Comparison of ENCODE assay signal across 23 mouse cellular contexts in the genomic region with DNA sequence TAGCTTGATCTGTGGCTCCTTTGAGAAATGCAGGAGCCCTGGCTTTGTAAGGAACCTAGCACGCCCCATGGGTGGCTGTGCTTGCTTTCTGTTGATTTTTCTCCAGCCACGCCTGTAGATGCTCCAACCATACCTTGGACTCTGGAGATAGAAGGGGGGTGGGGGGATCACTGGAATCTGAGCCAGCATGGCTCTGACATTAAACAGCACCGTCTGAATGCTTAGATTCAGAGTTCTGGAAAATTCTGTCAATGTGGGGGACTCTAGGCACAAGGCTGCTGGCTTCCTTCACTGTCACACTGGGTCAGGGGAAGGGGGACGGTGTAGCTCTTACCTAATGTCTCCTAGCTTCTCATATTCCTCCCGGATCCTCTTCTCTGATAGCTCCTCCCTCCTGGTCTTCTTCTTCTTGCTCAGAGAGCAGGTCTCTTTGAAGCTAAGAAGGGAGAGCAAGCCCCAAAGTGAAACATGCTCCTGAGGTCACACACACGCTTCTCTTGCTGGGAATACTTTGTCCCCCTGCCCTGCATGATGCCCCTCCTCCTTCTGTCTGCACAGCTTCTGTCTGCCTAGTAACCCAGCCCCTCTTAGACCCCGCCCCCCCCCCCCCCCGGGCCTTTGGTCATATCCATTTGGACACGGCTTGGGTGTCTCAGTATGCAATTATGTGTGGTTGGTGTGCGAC. TPM values are rescaled to one million over a fixed set of nuclear protein-coding genes. Genes with fewer than 3 reads are reported as not detected.
A peak's percentile ranks its signal among the peaks of the same experiment; 100 is the strongest.
DNase-seq lines count a peak whose midpoint lies in the region; ATAC-seq and TF ChIP-seq lines count a peak whose summit lies in the region.
"Had no signal": no experiment of that assay in that cellular context is flagged by ENCODE, and none has a peak within 500 bp of the region (broad histone marks: within the 10 kb centered on the region; RNA-seq: fewer than 3 reads in every experiment).

No protein-coding gene starts in this region.

- no peaks in the 10 kb centered on the region for H3K9me3 ChIP-seq in heart, embryonic 11.5 days (replicated peaks; ENCODE audit: control insufficient read depth, low read length)
- no peaks in the 10 kb centered on the region for H3K9me3 ChIP-seq in intestine, embryonic 14.5 days (ENCODE audit: control insufficient read depth, low read length)
- no peaks in the 10 kb centered on the region for H3K9me3 ChIP-seq in intestine, postnatal 0 days (ENCODE audit: control insufficient read depth)
- no peaks in the 10 kb centered on the region for H3K9me3 ChIP-seq in embryonic facial prominence, embryonic 11.5 days (replicated peaks; ENCODE audit: control insufficient read depth, low read length)
- no peaks in the 10 kb centered on the region for H3K9me3 ChIP-seq in stomach, embryonic 15.5 days
- no peaks in the 10 kb centered on the region for H3K9me3 ChIP-seq in forebrain, embryonic 11.5 days (ENCODE audit: control insufficient read depth, low read length)
- H3K9me3 ChIP-seq: embryonic facial prominence, embryonic 15.5 days; forebrain, embryonic 10.5 days; forebrain, embryonic 15.5 days; heart, embryonic 15.5 days; hindbrain, embryonic 10.5 days; hindbrain, embryonic 15.5 days had no signal

- DNase-seq in heart, adult 8-10 months (ENCODE audit: low spot score), result no peak
- peak; percentile 60 for DNase-seq in intestine, embryonic 14.5 days (ENCODE audit: low spot score)
- DNase-seq in embryonic facial prominence, embryonic 11.5 days (ENCODE audit: low spot score), result peak; percentile 10
- DNase-seq in forebrain, embryonic 11.5 days (ENCODE audit: low spot score), result no peak
- no peak for DNase-seq in left cerebral cortex, adult 11 months (ENCODE audit: low spot score)
- DNase-seq: adrenal gland, postnatal 10 days; cerebellum, adult 11 months; cerebellum, adult 9-10 months; cerebellum, postnatal 25 days; gastrocnemius, postnatal 10 days; heart, postnatal 14 days; kidney, adult 2 months had no signal

- no peak overlapping the region for H3K9ac ChIP-seq in heart, embryonic 11.5 days (ENCODE audit: low read depth, low read length)
- no peak overlapping the region for H3K9ac ChIP-seq in intestine, embryonic 14.5 days (ENCODE audit: low read length)
- H3K9ac ChIP-seq in intestine, postnatal 0 days (ENCODE audit: low read depth, low read length), result no peak overlapping the region
- no peak overlapping the region for H3K9ac ChIP-seq in embryonic facial prominence, embryonic 11.5 days (replicated peaks; ENCODE audit: low read length)
- no peak overlapping the region for H3K9ac ChIP-seq in stomach, embryonic 15.5 days
- no peak overlapping the region for H3K9ac ChIP-seq in forebrain, embryonic 11.5 days (ENCODE audit: low read length)
- H3K9ac ChIP-seq: embryonic facial prominence, embryonic 15.5 days; forebrain, embryonic 15.5 days; heart, embryonic 15.5 days; hindbrain, embryonic 15.5 days had no signal

- WGBS in heart, embryonic 11.5 days (ENCODE audit: insufficient replicate concordance), result 42% methylated on average over 10 of the region's 10 CpGs
- 36% methylated on average over 9 of the region's 10 CpGs for WGBS in intestine, embryonic 14.5 days
- 34% methylated on average over 10 of the region's 10 CpGs for WGBS in intestine, postnatal 0 days
- 71% methylated on average over 10 of the region's 10 CpGs for WGBS in embryonic facial prominence, embryonic 11.5 days
- 38% methylated on average over 9 of the region's 10 CpGs for whole genome bisulfite sequencing in stomach, embryonic 15.5 days
- 70% methylated on average over 10 of the region's 10 CpGs for WGBS in forebrain, embryonic 11.5 days

- peak overlapping the region; percentile 6; the same call in 1 of the 2 replicates for H3K4me2 ChIP-seq in heart, embryonic 11.5 days
- H3K4me2 ChIP-seq in intestine, embryonic 14.5 days (ENCODE audit: low read length), result no peak overlapping the region
- no peak overlapping the region for H3K4me2 ChIP-seq in intestine, postnatal 0 days (replicated peaks; ENCODE audit: low read depth)
- no peak overlapping the region for H3K4me2 ChIP-seq in embryonic facial prominence, embryonic 11.5 days (ENCODE audit: low read depth, low read length)
- H3K4me2 ChIP-seq in stomach, embryonic 15.5 days, result peak overlapping the region; percentile 1; the same call in 1 of the 2 replicates
- H3K4me2 ChIP-seq in forebrain, embryonic 11.5 days (ENCODE audit: low read depth, low read length, severe bottlenecking), result no peak overlapping the region
- H3K4me2 ChIP-seq: embryonic facial prominence, embryonic 15.5 days; forebrain, embryonic 15.5 days; heart, embryonic 15.5 days; hindbrain, embryonic 15.5 days had no signal

- 0 out of 2 replicates have a peak overlapping the region, but pooled peaks have one; percentile 22 for H3K27ac ChIP-seq in heart, embryonic 11.5 days (ENCODE audit: low read depth, low read length)
- peak overlapping the region; percentile 38; the same call in 1 of the 2 replicates for H3K27ac ChIP-seq in intestine, embryonic 14.5 days (ENCODE audit: low read depth)
- H3K27ac ChIP-seq in intestine, postnatal 0 days (ENCODE audit: low read depth, low read length), result no peak overlapping the region
- H3K27ac ChIP-seq in embryonic facial prominence, embryonic 11.5 days (replicated peaks; ENCODE audit: low read depth, low read length), result no peak overlapping the region
- H3K27ac ChIP-seq in stomach, embryonic 15.5 days, result no peak overlapping the region
- no peak overlapping the region for H3K27ac ChIP-seq in forebrain, embryonic 11.5 days (ENCODE audit: low read depth, low read length)
- H3K27ac ChIP-seq: embryonic facial prominence, embryonic 15.5 days; forebrain, embryonic 10.5 days; forebrain, embryonic 15.5 days; heart, embryonic 15.5 days; hindbrain, embryonic 10.5 days; hindbrain, embryonic 15.5 days had no signal

- H3K4me1 ChIP-seq in heart, embryonic 11.5 days (ENCODE audit: control insufficient read depth, insufficient read depth, low read length), result peaks cover 7% of the 10 kb centered on the region; the same call in 1 of the 2 replicates
- 0 out of 2 replicates have a peak, but pooled peaks cover 4% of the 10 kb centered on the region for H3K4me1 ChIP-seq in intestine, embryonic 14.5 days (replicated peaks; ENCODE audit: control insufficient read depth, insufficient read depth, low read length)
- H3K4me1 ChIP-seq in intestine, postnatal 0 days (replicated peaks; ENCODE audit: control insufficient read depth, insufficient read depth, low read length), result no peaks in the 10 kb centered on the region
- H3K4me1 ChIP-seq in embryonic facial prominence, embryonic 11.5 days (ENCODE audit: control insufficient read depth, insufficient read depth, low read length), result no peaks in the 10 kb centered on the region
- H3K4me1 ChIP-seq in stomach, embryonic 15.5 days, result no peaks in the 10 kb centered on the region
- no peaks in the 10 kb centered on the region for H3K4me1 ChIP-seq in forebrain, embryonic 11.5 days (replicated peaks; ENCODE audit: control insufficient read depth, insufficient read depth, low read length)
- H3K4me1 ChIP-seq: embryonic facial prominence, embryonic 15.5 days; forebrain, embryonic 10.5 days; forebrain, embryonic 15.5 days; hindbrain, embryonic 15.5 days had no signal

- H3K27me3 ChIP-seq in heart, embryonic 11.5 days (ENCODE audit: control insufficient read depth, insufficient read depth, low read length), result no peaks in the 10 kb centered on the region
- H3K27me3 ChIP-seq in intestine, embryonic 14.5 days (replicated peaks; ENCODE audit: control insufficient read depth, insufficient read depth, low read length), result no peaks in the 10 kb centered on the region
- H3K27me3 ChIP-seq in intestine, postnatal 0 days (replicated peaks; ENCODE audit: control insufficient read depth, insufficient read depth, low read length), result no peaks in the 10 kb centered on the region
- no peaks in the 10 kb centered on the region for H3K27me3 ChIP-seq in embryonic facial prominence, embryonic 11.5 days (ENCODE audit: control insufficient read depth, insufficient read depth, low read length)
- H3K27me3 ChIP-seq in stomach, embryonic 15.5 days (replicated peaks), result no peaks in the 10 kb centered on the region
- H3K27me3 ChIP-seq in forebrain, embryonic 11.5 days (ENCODE audit: control insufficient read depth, insufficient read depth, low read length), result no peaks in the 10 kb centered on the region
- H3K27me3 ChIP-seq: embryonic facial prominence, embryonic 15.5 days; forebrain, embryonic 15.5 days; heart, embryonic 15.5 days; hindbrain, embryonic 15.5 days had no signal

- no peaks in the 10 kb centered on the region for H3K36me3 ChIP-seq in heart, embryonic 11.5 days (ENCODE audit: control insufficient read depth, insufficient read depth, low read length)
- no peaks in the 10 kb centered on the region for H3K36me3 ChIP-seq in intestine, embryonic 14.5 days (ENCODE audit: control insufficient read depth, insufficient read depth, low read length)
- H3K36me3 ChIP-seq in intestine, postnatal 0 days (ENCODE audit: control insufficient read depth, insufficient read depth), result no peaks in the 10 kb centered on the region
- H3K36me3 ChIP-seq in embryonic facial prominence, embryonic 11.5 days (replicated peaks; ENCODE audit: control insufficient read depth, insufficient read depth, low read depth, low read length), result no peaks in the 10 kb centered on the region
- no peaks in the 10 kb centered on the region for H3K36me3 ChIP-seq in stomach, embryonic 15.5 days
- H3K36me3 ChIP-seq in forebrain, embryonic 11.5 days (ENCODE audit: control insufficient read depth, insufficient read depth, low read length), result no peaks in the 10 kb centered on the region
- H3K36me3 ChIP-seq: embryonic facial prominence, embryonic 15.5 days; forebrain, embryonic 10.5 days; forebrain, embryonic 15.5 days; heart, embryonic 15.5 days; hindbrain, embryonic 10.5 days; hindbrain, embryonic 15.5 days had no signal

- H3K4me3 ChIP-seq in heart, embryonic 11.5 days (ENCODE audit: low read depth, low read length), result no peak overlapping the region
- no peak overlapping the region for H3K4me3 ChIP-seq in intestine, embryonic 14.5 days (ENCODE audit: low read depth, low read length)
- H3K4me3 ChIP-seq in intestine, postnatal 0 days (ENCODE audit: low read depth, low read length), result no peak overlapping the region
- no peak overlapping the region for H3K4me3 ChIP-seq in embryonic facial prominence, embryonic 11.5 days (ENCODE audit: low read depth, low read length)
- no peak overlapping the region for H3K4me3 ChIP-seq in stomach, embryonic 15.5 days (replicated peaks)
- H3K4me3 ChIP-seq in forebrain, embryonic 11.5 days (ENCODE audit: low read depth, low read length), result no peak overlapping the region
- H3K4me3 ChIP-seq: embryonic facial prominence, embryonic 15.5 days; erythroblast, embryonic 14.5 days; forebrain, embryonic 10.5 days; forebrain, embryonic 15.5 days; heart, embryonic 15.5 days; hindbrain, embryonic 10.5 days; hindbrain, embryonic 15.5 days had no signal

- no peak; the same call in 1 of the 2 replicates for ATAC-seq in heart, embryonic 11.5 days (replicated peaks; ENCODE audit: insufficient number of reproducible peaks, low FRiP score, low TSS enrichment)
- peak; percentile 79 for ATAC-seq in intestine, embryonic 14.5 days (replicated peaks; ENCODE audit: low FRiP score, low TSS enrichment, low read depth)
- ATAC-seq in intestine, postnatal 0 days, result no peak
- ATAC-seq in embryonic facial prominence, embryonic 11.5 days (replicated peaks; ENCODE audit: insufficient number of reproducible peaks, low FRiP score, low TSS enrichment, low read depth), result no peak
- peak; percentile 61; the same call in 1 of the 2 replicates for ATAC-seq in stomach, embryonic 15.5 days (ENCODE audit: insufficient read depth, low FRiP score, low read depth)
- ATAC-seq in forebrain, embryonic 11.5 days (replicated peaks; ENCODE audit: low FRiP score), result no peak
- ATAC-seq: forebrain, embryonic 15.5 days had no signal

- TF ChIP-seq CTCF in intestine, postnatal 0 days (IDR thresholded peaks at IDR 0.05; ENCODE audit: low read depth), result no peak

RNA-seq across cellular contexts. Expression of a gene that starts 29.9 kb away (rescaled TPM):
- 2.4 and 2.7 TPM in 2 replicates for polyA plus RNA-seq in heart, embryonic 11.5 days (2014; fragmentation: Nextera tagmentation; extraction: Ambion mirVana)
- total RNA-seq in heart, adult 8-10 months (2022), result under 1 TPM in 2 of 4 experiments, not detected in 2; 0.14 to 0.37 TPM
- polyA plus RNA-seq in intestine, embryonic 14.5 days (2014; fragmentation: Nextera tagmentation; extraction: Ambion mirVana), result 0.65 and 0.97 TPM in 2 replicates
- polyA plus RNA-seq in intestine, postnatal 0 days (2015; fragmentation: Nextera tagmentation; extraction: Ambion mirVana), result 0.72 and 0.76 TPM in 2 replicates
- polyA plus RNA-seq in embryonic facial prominence, embryonic 11.5 days (2014; fragmentation: Nextera tagmentation; extraction: Ambion mirVana), result 0.25 and 0.36 TPM in 2 replicates
- polyA plus RNA-seq in stomach, embryonic 15.5 days (2015; fragmentation: Nextera tagmentation; extraction: Ambion mirVana), result 0.26 and 0.54 TPM in 2 replicates
- polyA plus RNA-seq in forebrain, embryonic 11.5 days (2014; fragmentation: Nextera tagmentation; extraction: Ambion mirVana), result 0.15 and 0.32 TPM in 2 replicates
- total RNA-seq: MEL had no signal
- polyA plus RNA-seq: erythroblast, embryonic 14.5 days had no signal

RNA-seq across cellular contexts. Expression of a gene that starts 47.9 kb away (rescaled TPM):
- 0.16 and 0.31 TPM in 2 replicates for polyA plus RNA-seq in heart, embryonic 11.5 days (2014; fragmentation: Nextera tagmentation; extraction: Ambion mirVana)
- total RNA-seq in heart, adult 8-10 months (2022), result under 1 TPM; 0.44 to 0.62 (median 0.53) TPM
- 2.1 and 2.2 TPM in 2 replicates for polyA plus RNA-seq in intestine, embryonic 14.5 days (2014; fragmentation: Nextera tagmentation; extraction: Ambion mirVana)
- polyA plus RNA-seq in intestine, postnatal 0 days (2015; fragmentation: Nextera tagmentation; extraction: Ambion mirVana), result 1.5 and 1.9 TPM in 2 replicates
- not detected in 2 replicates for polyA plus RNA-seq in embryonic facial prominence, embryonic 11.5 days (2014; fragmentation: Nextera tagmentation; extraction: Ambion mirVana)
- 1.3 and 2.4 TPM in 2 replicates for polyA plus RNA-seq in stomach, embryonic 15.5 days (2015; fragmentation: Nextera tagmentation; extraction: Ambion mirVana)
- not detected in 2 replicates for polyA plus RNA-seq in forebrain, embryonic 11.5 days (2014; fragmentation: Nextera tagmentation; extraction: Ambion mirVana)
- total RNA-seq: MEL had no signal
- polyA plus RNA-seq: erythroblast, embryonic 14.5 days; forebrain, embryonic 10.5 days; hindbrain, embryonic 10.5 days had no signal

Comparison
In these comparisons a context has a peak if more than half of its experiments do, and no peak if none do; other contexts are left out.
1. ATAC-seq: peak in intestine, embryonic 14.5 days (single experiment) and stomach, embryonic 15.5 days (single experiment); none in heart, embryonic 11.5 days (single experiment), intestine, postnatal 0 days (single experiment), embryonic facial prominence, embryonic 11.5 days (single experiment) and forebrain, embryonic 11.5 days (single experiment).
2. H3K27ac ChIP-seq: peak in heart, embryonic 11.5 days (single experiment) and intestine, embryonic 14.5 days (single experiment); none in intestine, postnatal 0 days (single experiment), embryonic facial prominence, embryonic 11.5 days (single experiment), stomach, embryonic 15.5 days (single experiment) and forebrain, embryonic 11.5 days (single experiment).
3. H3K4me2 ChIP-seq: peak in heart, embryonic 11.5 days (single experiment) and stomach, embryonic 15.5 days (single experiment); none in intestine, embryonic 14.5 days (single experiment), intestine, postnatal 0 days (single experiment), embryonic facial prominence, embryonic 11.5 days (single experiment) and forebrain, embryonic 11.5 days (single experiment).
4. DNase-seq: peak in intestine, embryonic 14.5 days (single experiment) and embryonic facial prominence, embryonic 11.5 days (single experiment); none in heart, adult 8-10 months (single experiment), forebrain, embryonic 11.5 days (single experiment) and left cerebral cortex, adult 11 months (single experiment).